Mouse (Mus musculus) kidney, adult 2 months (tissue): Measurements from ENCODE around the gene Ttn. TPM values are rescaled to one million over a fixed set of nuclear protein-coding genes. Genes with fewer than 3 reads are reported as not detected.

ENCODE experiments used
- DNase-seq: peaks from one replicate; pipeline ENCODE4 v3.0.0; 2021
- H3K27ac ChIP-seq: fragments of 200-500 bp; 2 replicates; pipeline ENCODE4 v1.5.1; 2012; ENCODE audit warnings: low read depth, low read length, control low read depth, inconsistent platforms; ENCODE audit not compliant: insufficient read depth
- H3K27me3 ChIP-seq: fragments of 200-500 bp; replicated peaks from 2 replicates; pipeline ENCODE4 v1.6.1; 2012; ENCODE audit warnings: mild to moderate bottlenecking, moderate library complexity, low read length, inconsistent platforms; ENCODE audit not compliant: control insufficient read depth, insufficient read depth
- H3K36me3 ChIP-seq: fragments of 200-500 bp; 2 replicates; pipeline ENCODE4 v1.6.1; 2012; ENCODE audit warnings: mild to moderate bottlenecking, moderate library complexity, low read length, inconsistent platforms; ENCODE audit not compliant: control insufficient read depth, insufficient read depth
- H3K4me1 ChIP-seq: fragments of 200-500 bp; 2 replicates; pipeline ENCODE4 v1.6.1; 2011; ENCODE audit warnings: low read length; ENCODE audit not compliant: control insufficient read depth, insufficient read depth
- H3K4me3 ChIP-seq: fragments of 200-500 bp; 2 replicates; pipeline ENCODE4 v1.5.1; 2011; ENCODE audit warnings: mild to moderate bottlenecking, low read depth, low read length, control low read depth; ENCODE audit not compliant: insufficient read depth
- CTCF ChIP-seq: fragments of 200-500 bp; conservative IDR thresholded peaks from 2 replicates; pipeline ENCODE4 v1.5.1; 2011; ENCODE audit warnings: low read depth, mild to moderate bottlenecking, control low read depth, low read length, moderate library complexity, mixed read lengths; ENCODE audit not compliant: insufficient read depth, insufficient read length
- POLR2A ChIP-seq: fragments of 200-500 bp; IDR thresholded peaks from one replicate; pipeline ENCODE4 v1.6.1; 2011; ENCODE audit warnings: low read depth, low read length, control low read depth
- WGBS: fragments of 180-500 bp; shearing (Covaris S2); methylation state at CpG from one replicate; pipeline ENCODE4 v1.1.7; 2018; 5-methylcytosine and 5-hydroxymethylcytosine counted together
- polyA plus RNA-seq: library from polyadenylated mRNA; depleted of rRNA; stranded (reverse); fragments of >200 nt; gene quantifications from 2 replicates; pipeline ENCODE4 v1.2.3, GENCODE M21; 2012

Gene Ttn
- polyA plus RNA-seq, 1 experiment = 1.2 TPM

DNA sequence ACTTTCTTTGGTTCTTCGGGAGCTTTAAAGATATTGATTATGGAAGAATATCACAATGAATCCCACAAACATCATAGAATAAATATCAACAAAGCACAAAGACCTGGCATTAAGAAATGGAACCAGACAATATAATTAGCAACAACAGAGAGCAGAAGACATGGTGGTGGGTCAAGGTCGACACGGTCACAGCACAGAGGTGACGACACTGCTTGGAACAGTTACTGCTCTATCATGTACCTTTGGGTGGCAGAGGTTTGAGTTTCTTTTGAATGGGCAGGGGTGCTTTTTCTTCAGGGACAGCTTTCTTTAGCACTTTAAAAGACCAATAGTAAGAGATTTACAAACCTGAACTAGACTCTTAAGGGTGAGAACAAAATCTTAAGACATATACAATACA lies 132.3 kb downstream of the Ttn start:
- DNase-seq = no peak
- 85% methylated on average over 4 of the region's 4 CpGs for WGBS
- Histone ChIP-seq H3K27me3 (no peaks in the 10 kb centered on the region), H3K4me1 (no peaks in the 10 kb centered on the region), H3K27ac (no peak overlapping the region), H3K4me3 (no peak overlapping the region), H3K36me3 (no peaks in the 10 kb centered on the region)
- TF ChIP-seq POLR2A (no peak), CTCF (no peak)

DNA sequence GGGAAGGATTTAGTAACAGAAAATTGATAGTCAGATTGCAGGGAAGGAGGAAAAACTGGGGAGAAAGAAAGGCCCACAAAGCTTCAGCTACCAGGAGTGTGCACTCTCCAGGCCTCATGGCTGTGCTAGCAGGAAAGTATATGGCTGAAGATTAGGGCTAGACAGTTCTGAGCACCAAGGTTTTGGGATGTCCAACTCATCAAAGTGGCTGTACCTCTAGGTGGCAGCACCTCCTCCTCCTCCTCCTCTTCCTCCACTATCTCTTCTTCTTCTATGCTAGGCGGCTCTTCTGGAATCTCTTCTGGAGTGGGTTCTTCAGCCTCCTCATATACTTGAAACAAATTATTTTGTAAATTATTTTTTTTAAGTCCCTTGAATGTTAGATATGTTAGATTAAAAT lies 139.2 kb downstream of the Ttn start:
- WGBS = 79% methylated on average over 1 of the region's 1 CpGs
- no peaks in the 10 kb centered on the region for H3K4me1 ChIP-seq

DNA sequence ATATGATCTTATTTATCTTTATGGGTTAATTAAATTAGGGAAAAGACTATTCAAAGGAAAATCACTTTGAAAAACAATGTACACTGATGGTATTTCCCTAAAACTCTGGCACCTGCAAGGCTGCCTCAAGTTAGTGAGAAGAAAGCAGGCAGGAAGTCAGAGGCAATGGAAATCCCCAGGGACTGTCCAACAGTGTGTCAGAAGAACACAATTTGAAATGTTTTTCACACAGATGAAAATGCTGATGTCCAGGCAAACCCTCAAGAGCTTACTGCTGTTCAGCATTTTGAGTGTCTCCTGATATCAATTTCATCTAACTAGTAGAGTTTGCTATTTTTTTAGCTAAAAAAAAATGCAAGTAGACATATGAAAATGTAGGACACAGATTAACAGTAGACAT lies 161.9 kb downstream of the Ttn start:
- DNase-seq = no peak
- Histone ChIP-seq H3K36me3 (no peaks in the 10 kb centered on the region), H3K4me3 (no peak overlapping the region), H3K4me1 (no peaks in the 10 kb centered on the region), H3K27ac (no peak overlapping the region), H3K27me3 (no peaks in the 10 kb centered on the region)
- TF ChIP-seq CTCF (no peak), POLR2A (no peak)

More for the DNA sequence above, 139.2 kb downstream of the Ttn start:
- no peak for TF ChIP-seq POLR2A
- no peak; the same call in 1 of the 2 replicates for TF ChIP-seq CTCF
- H3K36me3 ChIP-seq = no peaks in the 10 kb centered on the region
- no peak overlapping the region for H3K4me3 ChIP-seq
- DNase-seq = no peak
- H3K27ac ChIP-seq = no peak overlapping the region
- no peaks in the 10 kb centered on the region for H3K27me3 ChIP-seq

DNA sequence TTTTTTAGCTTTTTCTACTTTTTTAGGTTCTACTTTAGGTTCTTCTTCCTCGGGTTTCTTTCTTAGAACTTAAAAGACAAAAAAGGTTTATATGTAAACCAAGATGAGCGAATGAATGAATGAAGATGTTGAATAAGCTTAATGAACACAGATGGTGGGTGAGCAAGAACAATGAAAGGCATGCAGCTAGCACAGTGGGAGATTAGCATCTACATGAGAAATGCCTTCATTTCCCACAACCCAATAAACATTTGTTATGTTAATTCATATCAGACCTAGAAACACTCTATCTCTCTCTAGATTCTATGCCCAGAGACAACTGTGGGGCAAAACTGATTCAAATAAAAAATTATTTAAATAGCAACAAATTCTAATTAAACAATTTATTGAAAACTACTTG lies 164.6 kb downstream of the Ttn start:
- TF ChIP-seq CTCF (no peak), POLR2A (no peak)
- Histone ChIP-seq H3K36me3 (no peaks in the 10 kb centered on the region), H3K27me3 (no peaks in the 10 kb centered on the region), H3K4me3 (no peak overlapping the region), H3K27ac (no peak overlapping the region), H3K4me1 (no peaks in the 10 kb centered on the region)
- 54% methylated on average over 2 of the region's 2 CpGs for WGBS
- no peak for DNase-seq

DNA sequence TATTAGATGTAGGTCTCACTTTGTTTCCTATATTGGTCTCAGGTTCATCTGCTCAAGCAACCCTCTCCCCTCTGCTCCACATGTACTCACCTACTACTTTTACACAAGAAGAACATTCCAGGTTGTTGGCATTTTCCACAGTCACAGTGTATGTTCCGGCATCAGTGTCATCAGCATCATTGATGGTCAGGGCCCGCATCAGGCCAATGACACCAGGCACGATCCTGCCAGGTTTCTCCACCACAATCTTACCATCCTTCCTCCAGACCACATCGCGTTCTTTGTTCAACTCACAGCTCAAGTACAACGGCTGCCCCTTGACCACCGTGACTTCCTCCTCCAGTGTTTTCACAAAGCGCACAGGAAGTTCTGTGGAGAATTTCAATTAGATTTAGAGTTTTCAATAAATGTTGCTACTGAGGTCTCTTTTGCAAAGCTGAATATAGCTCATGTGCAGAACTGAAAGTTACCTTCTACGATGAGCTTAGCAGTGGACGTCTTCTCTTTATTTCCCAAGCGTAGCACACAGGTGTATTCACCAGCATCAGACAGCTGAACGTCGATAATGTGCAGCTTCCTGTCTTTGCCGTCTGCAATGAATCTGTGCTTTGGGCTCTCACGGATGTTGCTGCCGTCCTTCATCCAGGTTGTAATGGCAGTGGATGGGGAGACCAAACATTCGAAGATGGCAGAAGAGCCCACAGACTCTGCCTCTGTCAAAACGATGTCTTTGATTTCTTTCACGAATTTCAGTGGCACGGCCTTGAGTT lies 168.1 kb downstream of the Ttn start:
- no peaks in the 10 kb centered on the region for H3K27me3 ChIP-seq
- H3K27ac ChIP-seq = no peak overlapping the region
- 80% methylated on average over 20 of the region's 20 CpGs for WGBS
- H3K36me3 ChIP-seq = no peaks in the 10 kb centered on the region
- no peak for DNase-seq
- TF ChIP-seq CTCF (no peak), POLR2A (no peak)
- no peaks in the 10 kb centered on the region for H3K4me1 ChIP-seq
- no peak overlapping the region for H3K4me3 ChIP-seq

DNA sequence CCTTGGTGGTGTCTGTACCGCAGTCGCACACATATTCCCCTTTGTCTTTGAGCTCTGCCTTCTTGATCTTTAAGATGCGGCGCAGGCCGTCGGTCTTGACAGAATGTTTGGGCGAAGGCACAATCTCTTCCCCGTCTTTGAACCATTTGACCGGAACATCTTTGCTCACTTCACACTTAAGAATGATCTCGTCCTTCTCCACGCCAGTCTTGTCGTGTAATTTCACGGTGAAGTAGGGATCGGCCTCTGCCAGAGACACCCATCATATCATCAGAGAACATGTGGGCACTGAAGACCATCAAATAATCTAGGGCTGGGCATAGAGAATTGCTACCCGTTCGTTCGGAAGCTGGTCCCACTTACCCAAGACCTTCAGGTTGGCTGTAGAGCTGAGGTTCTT lies 171.2 kb downstream of the Ttn start:
- no peaks in the 10 kb centered on the region for H3K27me3 ChIP-seq
- H3K4me1 ChIP-seq = no peaks in the 10 kb centered on the region
- 93% methylated on average over 17 of the region's 17 CpGs for WGBS
- H3K36me3 ChIP-seq = no peaks in the 10 kb centered on the region
- no peak for TF ChIP-seq POLR2A
- TF ChIP-seq CTCF = no peak
- H3K4me3 ChIP-seq = no peak overlapping the region
- H3K27ac ChIP-seq = no peak overlapping the region
- DNase-seq = no peak

DNA sequence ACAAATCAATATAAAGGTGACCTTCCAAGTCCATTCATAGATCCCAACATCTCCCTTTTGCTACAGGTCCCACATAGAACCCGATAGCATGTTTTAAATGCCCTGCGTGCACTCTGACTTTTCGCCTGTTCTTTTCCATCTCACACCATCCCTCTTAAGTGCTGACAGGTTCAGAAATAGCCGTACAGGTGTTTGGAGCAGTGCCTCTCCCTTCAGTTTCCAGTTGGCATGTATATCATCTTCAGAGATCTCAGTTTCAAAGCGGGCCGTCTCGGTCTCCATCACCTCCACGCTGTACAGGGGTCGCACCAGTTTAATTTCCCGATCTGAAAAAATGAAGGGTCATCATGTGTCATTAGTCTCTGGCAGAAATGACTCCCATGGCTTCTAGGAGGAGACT lies 174.0 kb downstream of the Ttn start:
- TF ChIP-seq POLR2A (no peak), CTCF (no peak)
- no peaks in the 10 kb centered on the region for H3K4me1 ChIP-seq
- WGBS = 85% methylated on average over 10 of the region's 10 CpGs
- no peak overlapping the region for H3K4me3 ChIP-seq
- H3K27ac ChIP-seq = no peak overlapping the region
- no peaks in the 10 kb centered on the region for H3K36me3 ChIP-seq
- H3K27me3 ChIP-seq = no peaks in the 10 kb centered on the region
- no peak for DNase-seq

DNA sequence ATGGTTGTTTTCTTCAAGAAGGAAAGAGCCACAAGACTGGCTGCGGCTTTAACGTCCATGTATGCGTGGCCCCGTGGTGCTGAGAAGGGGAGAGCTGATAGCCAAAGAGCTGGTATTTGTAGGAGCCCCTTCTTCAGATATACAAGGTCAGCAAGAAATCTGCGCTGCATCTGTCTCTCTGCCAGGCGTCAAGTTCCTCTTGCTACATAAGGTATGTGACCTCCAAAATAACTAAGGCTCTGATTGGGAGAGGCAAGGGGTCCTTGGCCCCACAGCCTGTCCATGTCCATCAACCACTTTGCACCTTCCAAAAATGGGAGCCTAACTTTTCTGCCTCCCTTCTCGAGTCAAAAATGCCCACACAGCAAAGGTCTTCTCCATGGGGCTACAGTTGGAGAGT lies 175.1 kb downstream of the Ttn start:
- no peak for DNase-seq
- Histone ChIP-seq H3K36me3 (no peaks in the 10 kb centered on the region), H3K4me3 (no peak overlapping the region), H3K27me3 (no peaks in the 10 kb centered on the region), H3K4me1 (no peaks in the 10 kb centered on the region), H3K27ac (no peak overlapping the region)
- 85% methylated on average over 7 of the region's 7 CpGs for WGBS
- TF ChIP-seq CTCF (no peak), POLR2A (no peak)
